Mouse (Mus musculus): ENCODE measurements around the gene Gm20390. TPM values are rescaled to one million over a fixed set of nuclear protein-coding genes. Genes with fewer than 3 reads are reported as not detected.
"Not testable (repeated sequence)": the region's sequence is repeated elsewhere in the genome, so short reads cannot be mapped to it uniquely, and the experiment has no call there.

The Gm20390 gene
- total RNA-seq, 2 experiments from 2014 or later: 125 to 129 TPM

GRCm38 (mm10) chr11:93967381-93967780 is 712 bp downstream of the Gm20390 start:
- DNase-seq (ENCODE audit: low spot score in 2 of 2): no peak

DNA sequence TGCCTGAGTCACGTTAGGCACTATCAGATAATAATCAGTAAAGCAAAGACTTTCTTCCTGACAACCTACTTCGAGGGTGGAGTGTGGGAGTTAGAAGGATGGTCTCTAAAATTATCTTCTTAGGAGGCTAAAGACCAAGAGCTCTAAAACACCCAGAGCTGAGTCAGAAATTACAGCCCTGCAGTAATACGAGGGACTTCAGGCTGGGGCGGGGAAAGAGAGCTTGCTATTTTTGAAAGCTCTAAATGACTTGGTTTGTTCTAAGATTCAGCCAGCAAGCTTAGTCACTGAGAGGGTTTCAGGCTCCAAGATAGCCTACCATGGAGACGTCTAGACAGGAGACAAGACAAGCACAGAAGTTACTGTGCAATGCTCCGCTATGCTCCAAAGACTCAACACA is 2.7 kb downstream of the Gm20390 start:
- no peak for DNase-seq (ENCODE audit: low spot score in 2 of 2)

DNA sequence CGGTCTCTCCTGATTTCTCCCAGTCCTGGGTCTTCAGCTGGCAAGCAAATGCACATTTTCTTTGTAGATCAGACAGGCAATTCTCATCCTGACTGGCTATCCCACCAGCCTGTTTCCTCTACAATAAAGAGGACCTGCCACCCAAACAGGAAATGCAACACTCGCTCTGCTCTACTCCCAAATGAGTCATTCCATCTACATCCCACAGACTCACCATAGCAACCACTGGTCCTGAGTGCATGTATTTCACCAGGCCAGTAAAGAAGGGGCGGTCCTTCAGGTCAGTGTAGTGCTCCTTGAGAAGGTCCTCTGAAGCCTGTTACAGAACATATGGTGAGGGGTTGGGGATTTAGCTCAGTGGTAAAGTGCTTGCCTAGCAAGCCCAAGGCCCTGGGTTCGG is 5.1 kb downstream of the Gm20390 start:
- DNase-seq (ENCODE audit: low spot score in 2 of 2): no peak

GRCm38 (mm10) chr11:93961482-93961881 is 6.6 kb downstream of the Gm20390 start:
- no peak for DNase-seq (ENCODE audit: low spot score in 2 of 2)

DNA sequence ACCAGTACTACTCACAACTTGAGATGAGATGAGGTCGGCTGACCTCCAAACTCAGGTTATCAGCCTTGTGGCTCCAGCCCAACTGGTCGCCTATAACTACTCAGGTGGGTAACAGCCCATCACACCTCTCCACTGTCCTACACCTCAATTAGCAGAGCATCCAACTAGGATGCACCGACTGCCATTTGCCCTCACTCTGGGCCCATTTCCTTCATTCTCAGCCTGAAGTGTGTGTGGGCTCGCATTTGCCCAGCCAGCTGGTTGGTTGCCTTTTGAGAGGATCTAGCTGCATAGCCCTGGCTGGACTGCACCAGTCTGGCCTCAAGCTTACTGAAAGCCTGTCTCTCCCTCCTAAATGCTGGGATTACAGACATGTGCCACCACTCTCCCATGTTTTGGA is 10.3 kb downstream of the Gm20390 start:
- no peak for DNase-seq (ENCODE audit: low spot score in 2 of 2)

- DNase-seq (ENCODE audit: low spot score in 2 of 2): no peak
Measured at GRCm38 (mm10) chr11:93957031-93957555, 11.0 kb downstream of the Gm20390 start.

- no peak for DNase-seq (ENCODE audit: low spot score in 2 of 2)
Measured at GRCm38 (mm10) chr11:93956159-93956558, 11.9 kb downstream of the Gm20390 start, which contains the start of gene Nme2. Gene Nme2 (minus strand): TSS chr11:93956259.

DNA sequence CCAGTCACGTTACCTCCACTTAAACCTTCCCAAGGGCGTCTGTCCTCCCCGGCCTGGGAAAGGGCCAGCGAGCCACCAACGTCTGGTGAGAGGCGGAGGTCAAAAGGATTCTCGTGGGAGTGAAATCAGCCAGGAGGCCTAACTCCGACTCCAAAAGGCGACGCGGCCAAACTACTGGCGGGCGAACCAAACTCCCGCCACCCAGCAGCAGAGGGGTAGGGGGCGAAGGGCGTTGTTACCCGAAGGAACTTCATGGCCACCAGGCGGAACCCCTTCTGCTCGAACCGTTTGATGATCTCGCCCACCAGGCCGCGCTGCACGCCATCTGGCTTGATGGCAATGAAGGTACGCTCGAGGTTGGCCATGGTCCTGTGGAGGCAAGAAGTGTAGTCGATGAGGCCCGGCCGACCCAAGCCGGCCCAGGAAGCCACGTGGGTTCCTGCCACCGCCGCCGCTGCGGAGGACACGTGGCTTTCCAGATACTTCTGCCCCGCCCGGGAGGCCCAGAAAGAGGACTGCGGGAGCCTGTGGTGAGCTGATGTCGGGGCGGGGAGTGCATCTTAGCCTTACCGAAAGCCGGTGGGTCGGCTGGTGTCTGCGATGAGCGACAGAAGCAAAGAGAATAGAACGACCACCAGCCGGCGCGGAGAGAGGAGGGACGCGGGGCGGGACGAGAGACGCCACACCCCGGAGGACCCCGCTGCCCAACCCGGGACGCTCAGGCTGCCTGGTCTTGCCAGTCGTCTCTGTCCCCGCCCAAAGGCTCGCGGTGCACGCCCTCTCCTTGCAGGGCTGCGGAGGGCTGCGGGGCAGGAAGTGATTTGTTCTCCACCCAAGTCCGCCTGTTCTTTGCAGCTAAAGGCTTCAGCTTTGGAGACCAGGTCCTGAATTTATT is 12.6 kb downstream of the Gm20390 start:
- DNase-seq (ENCODE audit: low spot score in 2 of 2): peak; percentile 86 to 91

DNA sequence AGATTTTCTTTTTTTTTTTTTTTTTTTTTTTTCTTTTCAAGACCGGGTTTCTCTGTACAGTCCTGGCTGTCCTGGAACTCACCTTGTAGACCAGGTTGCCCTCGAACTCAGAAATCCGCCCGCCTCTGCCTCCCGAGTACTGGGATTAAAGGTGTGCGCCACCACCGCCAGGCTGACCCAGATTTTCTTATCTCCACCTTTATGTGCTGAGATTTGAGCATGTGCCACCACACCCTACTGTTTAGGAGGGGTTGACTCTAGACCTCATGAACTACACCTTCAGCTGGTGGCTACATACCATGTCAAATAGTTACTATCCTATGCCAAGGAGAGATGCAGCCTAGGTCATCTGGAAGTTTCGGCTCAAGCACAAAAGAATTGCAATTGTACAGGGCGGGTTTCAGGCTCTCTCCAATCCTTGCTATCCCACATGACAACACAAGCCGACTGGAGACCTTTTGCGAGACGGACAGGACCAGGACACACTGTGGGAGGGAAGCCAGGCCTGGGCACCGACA is 13.3 kb downstream of the Gm20390 start:
- no peak for DNase-seq (ENCODE audit: low spot score in 2 of 2)

GRCm38 (mm10) chr11:93952376-93952775 is 15.7 kb downstream of the Gm20390 start:
- no peak for DNase-seq (ENCODE audit: low spot score in 2 of 2)

- DNase-seq (ENCODE audit: low spot score in 2 of 2): no peak
Measured at GRCm38 (mm10) chr11:93950045-93950444, 18.0 kb downstream of the Gm20390 start.

DNA sequence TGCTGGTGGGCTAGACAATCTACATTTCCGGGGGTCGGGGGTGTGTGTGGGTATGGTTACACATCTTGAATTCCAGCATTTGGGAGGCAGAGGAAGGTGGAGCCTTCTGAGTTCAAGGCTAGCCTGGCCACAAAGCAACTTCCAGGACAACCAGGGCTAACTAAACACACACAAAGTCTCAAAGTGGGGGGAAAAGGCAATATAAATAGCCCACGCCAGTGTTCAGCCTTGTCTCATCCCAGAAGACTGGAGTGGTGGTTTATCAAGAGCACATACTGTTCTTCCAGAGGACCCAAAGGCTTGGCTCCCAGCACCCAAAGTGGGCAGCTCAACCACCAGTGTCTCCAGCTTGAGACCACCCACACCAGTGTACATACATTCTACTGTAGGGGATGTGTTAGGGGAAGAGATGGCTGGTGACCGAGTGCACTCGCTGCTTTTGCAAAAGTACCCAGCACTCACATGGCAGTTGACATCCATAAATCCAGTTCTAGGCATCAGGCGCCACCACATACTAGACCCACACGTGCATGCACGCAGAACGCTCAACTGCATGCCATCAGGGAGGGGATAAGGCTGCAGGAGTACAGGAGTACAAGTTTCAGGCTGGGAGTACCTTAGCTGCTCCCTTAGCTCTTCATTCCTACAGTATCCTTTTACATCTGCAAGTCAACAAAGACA is 19.1 kb downstream of the Gm20390 start:
- DNase-seq (ENCODE audit: low spot score in 2 of 2): no peak

- DNase-seq (ENCODE audit: low spot score in 2 of 2): no peak
Measured at GRCm38 (mm10) chr11:93944986-93945385, 23.1 kb downstream of the Gm20390 start.

DNA sequence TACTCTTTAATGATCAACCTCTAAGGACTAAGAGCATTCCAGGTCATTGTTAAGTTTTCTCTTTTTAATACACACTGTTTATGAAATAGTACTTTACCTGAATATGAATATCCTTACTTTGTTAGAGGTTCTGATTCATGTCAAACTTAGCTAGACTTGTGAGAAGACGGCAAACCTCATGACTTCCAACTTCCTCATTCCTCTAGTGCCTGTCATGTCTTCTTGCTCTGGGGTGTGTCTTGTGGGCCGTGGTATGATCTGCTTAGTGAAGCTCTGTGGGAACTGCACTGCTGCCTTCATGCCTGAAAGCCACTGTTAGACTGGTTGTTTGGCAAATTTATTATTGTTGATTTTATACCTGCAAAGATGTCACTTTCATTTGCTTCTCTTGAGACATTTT is 27.2 kb downstream of the Gm20390 start:
- no peak for DNase-seq (ENCODE audit: low spot score in 2 of 2)

DNA sequence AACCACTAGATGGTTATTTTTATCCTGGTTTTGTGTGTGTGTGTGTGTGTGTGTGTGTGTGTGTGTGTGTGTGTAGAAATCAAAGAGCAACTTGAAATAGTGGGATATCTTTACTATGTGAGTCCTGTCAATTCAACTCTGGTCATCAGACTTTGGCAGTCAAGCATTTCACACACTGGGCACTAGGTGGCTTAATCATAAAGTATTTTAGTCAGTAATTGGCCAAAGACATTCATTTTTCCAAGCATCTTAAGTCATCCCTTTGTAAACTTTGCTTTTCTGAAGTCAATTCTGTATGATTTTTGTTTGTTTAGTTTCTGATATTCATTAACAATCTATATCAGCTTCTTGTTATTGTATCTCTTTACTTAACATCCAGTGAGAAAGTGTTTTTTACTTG is 39.0 kb downstream of the Gm20390 start:
- no peak for DNase-seq (ENCODE audit: low spot score in 2 of 2)

DNA sequence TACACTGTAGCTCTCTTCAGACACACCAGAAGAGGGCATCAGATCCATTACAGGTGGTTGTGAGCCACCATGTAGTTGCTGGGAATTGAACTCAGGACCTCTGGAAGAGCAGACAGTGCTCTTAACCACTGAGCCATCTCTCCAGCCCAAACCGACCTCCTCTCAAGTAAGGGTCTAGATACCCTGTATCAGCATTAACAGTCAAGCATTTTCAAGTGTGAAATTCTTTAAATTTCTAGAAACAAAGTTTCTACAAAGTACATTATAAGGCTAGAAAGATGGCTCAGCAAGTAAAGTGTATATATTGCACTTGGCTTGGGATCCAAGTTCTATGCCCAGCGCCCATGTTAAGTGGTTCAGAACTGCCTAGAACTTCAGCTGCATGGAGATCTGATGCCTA is 53.1 kb downstream of the Gm20390 start:
- not testable (repeated sequence) for DNase-seq (ENCODE audit: low spot score in 2 of 2)

DNA sequence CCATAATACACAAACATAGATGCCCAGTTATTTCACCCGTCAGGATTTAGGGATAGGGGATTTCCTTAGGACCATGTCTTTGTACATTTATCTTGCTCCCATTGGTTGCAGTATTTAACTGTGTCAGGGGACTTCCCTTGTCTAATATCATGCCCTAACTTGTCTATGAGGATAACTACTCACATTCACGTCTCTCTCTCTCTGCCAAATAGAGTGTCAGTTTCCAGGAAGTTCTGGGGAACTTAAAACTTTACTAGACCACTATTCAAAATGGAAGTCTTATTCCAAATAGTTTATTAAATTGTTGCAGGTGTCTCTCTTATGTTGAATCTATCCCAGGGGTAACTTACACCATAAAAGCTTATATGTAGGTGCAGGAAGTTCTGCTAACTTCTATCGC is 56.5 kb downstream of the Gm20390 start:
- DNase-seq (ENCODE audit: low spot score in 2 of 2): no peak

DNA sequence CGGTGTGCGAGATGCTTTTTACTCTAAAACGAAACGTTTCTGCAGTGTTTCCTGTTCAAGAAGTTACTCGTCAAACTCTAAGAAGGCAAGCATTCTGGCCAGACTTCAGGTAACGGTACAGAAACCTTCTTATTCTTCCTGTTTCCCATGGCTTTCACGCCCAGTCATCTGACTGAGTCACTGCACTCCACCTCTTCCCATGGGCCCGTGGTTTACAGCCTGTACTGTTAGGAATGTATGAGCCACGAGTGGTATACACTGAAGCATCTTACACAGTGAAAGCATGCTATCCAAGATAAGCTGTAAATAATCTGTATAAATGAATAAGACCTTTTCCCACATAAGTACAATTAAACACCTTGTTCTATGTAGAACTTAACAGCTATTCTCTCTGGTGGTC is 59.3 kb downstream of the Gm20390 start:
- no peak for DNase-seq (ENCODE audit: low spot score in 2 of 2)

GRCm38 (mm10) chr11:93907839-93908238 is 60.3 kb downstream of the Gm20390 start:
- DNase-seq (ENCODE audit: low spot score in 2 of 2): no peak

GRCm38 (mm10) chr11:93906834-93907233 is 61.3 kb downstream of the Gm20390 start:
- DNase-seq (ENCODE audit: low spot score in 2 of 2): no peak

Data from layer of hippocampus, postnatal 14 days (tissue).